ENCODE assay signal across 17 mouse cellular contexts in genomic region chr9:58662007-58662406, GRCm38 (mm10).
DNase-seq lines count a peak whose midpoint lies in the region; ATAC-seq and TF ChIP-seq lines count a peak whose summit lies in the region.
"Had no signal": no experiment of that assay in that cellular context is flagged by ENCODE, and none has a peak within 500 bp of the region (broad histone marks: within the 10 kb centered on the region; RNA-seq: fewer than 3 reads in every experiment).

No protein-coding gene starts in this region.

- no peak overlapping the region for H3K4me3 ChIP-seq in midbrain, postnatal 0 days (ENCODE audit: low read depth, low read length)
- H3K4me3 ChIP-seq in midbrain, embryonic 10.5 days: no peak overlapping the region
- no peak overlapping the region for H3K4me3 ChIP-seq in cortical plate, adult 2 months (ENCODE audit: insufficient read depth, low read length)
- no peak overlapping the region for H3K4me3 ChIP-seq in stomach, postnatal 0 days (ENCODE audit: low read depth, low read length)
- no peak overlapping the region for H3K4me3 ChIP-seq in midbrain, embryonic 16.5 days (ENCODE audit: low read depth, low read length)
- H3K4me3 ChIP-seq: embryonic facial prominence, embryonic 10.5 days; heart, embryonic 12.5 days; hindbrain, embryonic 10.5 days; neural tube, embryonic 12.5 days had no signal

- H3K9me3 ChIP-seq in midbrain, postnatal 0 days (ENCODE audit: low read length): no peaks in the 10 kb centered on the region
- no peaks in the 10 kb centered on the region for H3K9me3 ChIP-seq in midbrain, embryonic 10.5 days (replicated peaks)
- no peaks in the 10 kb centered on the region for H3K9me3 ChIP-seq in stomach, postnatal 0 days (ENCODE audit: control insufficient read depth, low read length)
- H3K9me3 ChIP-seq in midbrain, embryonic 16.5 days (replicated peaks; ENCODE audit: control insufficient read depth, low read length, poor library complexity, severe bottlenecking): no peaks in the 10 kb centered on the region
- H3K9me3 ChIP-seq: embryonic facial prominence, embryonic 10.5 days; hindbrain, embryonic 10.5 days; neural tube, embryonic 12.5 days had no signal

- H3K4me1 ChIP-seq in midbrain, postnatal 0 days (ENCODE audit: insufficient read depth, low read length): no peaks in the 10 kb centered on the region
- peaks cover under 1% of the 10 kb centered on the region; the same call in 1 of the 2 replicates for H3K4me1 ChIP-seq in midbrain, embryonic 10.5 days
- H3K4me1 ChIP-seq in cortical plate, adult 2 months (ENCODE audit: control insufficient read depth, insufficient read depth, low read length): no peaks in the 10 kb centered on the region
- H3K4me1 ChIP-seq in stomach, postnatal 0 days (replicated peaks; ENCODE audit: control insufficient read depth, insufficient read depth): no peaks in the 10 kb centered on the region
- no peaks in the 10 kb centered on the region for H3K4me1 ChIP-seq in midbrain, embryonic 16.5 days (ENCODE audit: control insufficient read depth, insufficient read depth, low read length)
- H3K4me1 ChIP-seq: neural tube, embryonic 12.5 days had no signal

- ATAC-seq in midbrain, postnatal 0 days (ENCODE audit: low FRiP score): no peak
- ATAC-seq in stomach, postnatal 0 days (ENCODE audit: low FRiP score, low TSS enrichment): no peak
- no peak for ATAC-seq in midbrain, embryonic 16.5 days

- TF ChIP-seq POLR2A in cortical plate, adult 2 months (IDR thresholded peaks at IDR 0.05; ENCODE audit: extremely low read depth, insufficient read depth, low read length): no peak

- no peaks in the 10 kb centered on the region for H3K27me3 ChIP-seq in midbrain, postnatal 0 days (ENCODE audit: insufficient read depth, low read length)
- H3K27me3 ChIP-seq in midbrain, embryonic 10.5 days (ENCODE audit: low read depth, poor library complexity, severe bottlenecking): no peaks in the 10 kb centered on the region
- no peaks in the 10 kb centered on the region for H3K27me3 ChIP-seq in stomach, postnatal 0 days (ENCODE audit: control insufficient read depth, insufficient read depth, low read length)
- no peaks in the 10 kb centered on the region for H3K27me3 ChIP-seq in midbrain, embryonic 16.5 days (ENCODE audit: control insufficient read depth, insufficient read depth, low read depth, low read length)
- H3K27me3 ChIP-seq: heart, embryonic 12.5 days; neural tube, embryonic 12.5 days had no signal

- WGBS in midbrain, postnatal 0 days: 92% methylated on average over 4 of the region's 4 CpGs
- 88% methylated on average over 4 of the region's 4 CpGs for WGBS in midbrain, embryonic 10.5 days
- WGBS in stomach, postnatal 0 days: 89% methylated on average over 4 of the region's 4 CpGs
- 90% methylated on average over 4 of the region's 4 CpGs for WGBS in midbrain, embryonic 16.5 days

- H3K9ac ChIP-seq in midbrain, postnatal 0 days (replicated peaks; ENCODE audit: low read length, poor library complexity, severe bottlenecking): no peak overlapping the region
- no peak overlapping the region for H3K9ac ChIP-seq in stomach, postnatal 0 days (ENCODE audit: low read length)
- no peak overlapping the region for H3K9ac ChIP-seq in midbrain, embryonic 16.5 days (ENCODE audit: low read depth, low read length)
- H3K9ac ChIP-seq: heart, embryonic 12.5 days; neural tube, embryonic 12.5 days had no signal

- no peak overlapping the region for H3K27ac ChIP-seq in midbrain, postnatal 0 days (ENCODE audit: low read depth, low read length)
- H3K27ac ChIP-seq in midbrain, embryonic 10.5 days (replicated peaks): no peak overlapping the region
- H3K27ac ChIP-seq in cortical plate, adult 2 months (ENCODE audit: insufficient read depth, low read length): no peak overlapping the region
- H3K27ac ChIP-seq in stomach, postnatal 0 days (replicated peaks): no peak overlapping the region
- no peak overlapping the region for H3K27ac ChIP-seq in midbrain, embryonic 16.5 days (ENCODE audit: low read length)
- H3K27ac ChIP-seq: embryonic facial prominence, embryonic 10.5 days; hindbrain, embryonic 10.5 days; neural tube, embryonic 12.5 days had no signal

- intact Hi-C loops in heart, postnatal 36 days (cut with DNase I): no loop called here

- no peak for TF ChIP-seq EP300 in stomach, postnatal 0 days (optimal IDR thresholded peaks at IDR 0.05)

- peak; percentile 37 for DNase-seq in heart, adult 11 months
- DNase-seq in heart, postnatal 36 days: no peak
- no peak for DNase-seq in midbrain, postnatal 0 days (ENCODE audit: low spot score)
- DNase-seq in midbrain, embryonic 10.5 days (ENCODE audit: low spot score): no peak
- no peak for DNase-seq in stomach, postnatal 0 days (ENCODE audit: low spot score)
- no peak for DNase-seq in left cerebral cortex, adult 8-10 months (ENCODE audit: low spot score in 2 of 2)
- DNase-seq: cerebellum, adult 18-20 months; kidney, adult 11 months; lung, postnatal 14 days; midbrain, embryonic 14.5 days; thymus, adult 2 months had no signal

- peak; percentile 41 for TF ChIP-seq CTCF in midbrain, postnatal 0 days (IDR thresholded peaks at IDR 0.05)
- 0 out of 2 replicates have a peak, but pooled peaks have one; percentile 19 for TF ChIP-seq CTCF in cortical plate, adult 2 months (IDR thresholded peaks at IDR 0.05; ENCODE audit: extremely low read depth, insufficient read depth, low read length)
- peak; percentile 47 for TF ChIP-seq CTCF in stomach, postnatal 0 days (IDR thresholded peaks at IDR 0.05; ENCODE audit: low read depth)

- no peak overlapping the region for H3K4me2 ChIP-seq in midbrain, postnatal 0 days (ENCODE audit: low read depth, low read length, poor library complexity, severe bottlenecking)
- no peak overlapping the region for H3K4me2 ChIP-seq in stomach, postnatal 0 days (replicated peaks; ENCODE audit: low read depth)
- no peak overlapping the region for H3K4me2 ChIP-seq in midbrain, embryonic 16.5 days (ENCODE audit: low read length)
- H3K4me2 ChIP-seq: heart, embryonic 12.5 days; neural tube, embryonic 12.5 days had no signal

- peaks cover 12% of the 10 kb centered on the region for H3K36me3 ChIP-seq in midbrain, postnatal 0 days (ENCODE audit: insufficient read depth, low read length)
- peaks cover 24% of the 10 kb centered on the region for H3K36me3 ChIP-seq in midbrain, embryonic 10.5 days
- H3K36me3 ChIP-seq in stomach, postnatal 0 days (ENCODE audit: control insufficient read depth, insufficient read depth, low read length): peaks cover 7% of the 10 kb centered on the region
- peaks cover 8% of the 10 kb centered on the region; the same call in 1 of the 2 replicates for H3K36me3 ChIP-seq in midbrain, embryonic 16.5 days (ENCODE audit: control insufficient read depth, insufficient read depth, low read length)
